Mouse (Mus musculus) thymus, postnatal 36 days (tissue): ENCODE data around the gene Kcnk6.

Source experiments
- DNase-seq, 2 experiments: peaks; one replicate each; pipeline ENCODE4 v3.0.0; 2022; ENCODE audit warnings: mixed read lengths in 2 of 2

Gene Kcnk6

DNA sequence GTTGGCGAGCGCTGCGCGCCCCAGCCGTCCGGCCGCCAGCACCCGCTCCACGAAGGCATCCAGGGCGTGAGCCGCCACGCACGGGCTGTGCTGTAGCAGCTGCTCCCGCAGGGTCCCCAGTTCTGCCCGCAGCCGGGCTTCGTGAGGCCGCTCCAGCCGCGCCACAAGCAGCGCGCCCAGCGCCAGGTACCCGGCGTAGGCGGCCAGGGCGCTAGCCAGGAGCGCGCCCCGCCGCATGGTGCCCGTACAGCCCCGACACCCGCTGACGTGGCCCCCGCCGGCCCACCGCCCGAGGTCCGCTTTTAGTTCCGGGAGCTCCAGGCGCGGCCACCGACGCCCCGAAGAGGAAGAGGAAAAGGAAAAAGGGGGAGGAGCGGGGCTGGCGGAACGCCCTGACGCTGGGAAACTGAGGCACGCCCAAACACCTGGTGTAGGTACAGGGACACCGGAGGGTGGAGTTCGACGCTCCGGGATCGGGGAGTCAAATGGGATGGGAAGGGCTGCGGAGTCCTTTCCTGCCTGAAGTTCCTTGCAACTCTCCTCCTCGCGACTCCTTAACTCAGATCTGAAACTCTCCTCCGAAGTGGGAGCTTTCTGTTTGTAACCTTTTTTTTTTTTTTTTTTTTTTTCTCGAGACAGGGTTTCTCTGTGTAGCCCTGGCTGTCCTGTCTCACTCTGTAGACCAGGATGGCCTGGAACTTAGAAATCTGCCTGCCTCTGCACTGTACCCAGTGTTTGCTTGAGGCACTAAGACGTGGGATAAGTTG is at the start of gene Kcnk6:
Gene Kcnk6, minus strand, starts transcription at position 269 of the 767 bp plus-strand sequence.
- peak; percentile 26 to 44 for DNase-seq

GRCm38 (mm10) chr7:29281201-29282073 is 49.1 kb upstream of the Kcnk6 start, which contains the start of gene Spint2:
Gene Spint2 (minus strand): TSS chr7:29281912.
- DNase-seq, result peak; percentile 85 to 87

DNA sequence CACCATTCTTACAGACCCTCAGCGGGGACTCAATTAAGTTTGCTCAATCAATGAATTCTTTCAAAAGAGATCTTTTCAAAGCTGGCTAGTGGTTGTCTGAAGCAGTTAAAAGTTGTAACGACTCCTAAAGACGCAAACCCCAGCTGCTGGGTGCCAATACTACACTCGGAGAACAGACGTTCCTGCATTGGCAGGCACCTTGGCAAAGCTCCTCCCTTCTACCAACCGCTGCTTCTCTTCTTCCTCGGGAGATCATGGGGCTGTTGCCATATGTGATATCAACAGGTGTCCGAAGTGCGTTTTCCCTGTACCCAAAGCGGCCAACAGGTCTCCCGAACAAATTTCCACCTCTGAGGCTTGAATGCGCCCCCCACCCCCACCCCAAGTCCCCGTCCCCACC is 48.5 kb upstream of the Kcnk6 start:
- peak; percentile 53 to 64 for DNase-seq

DNA sequence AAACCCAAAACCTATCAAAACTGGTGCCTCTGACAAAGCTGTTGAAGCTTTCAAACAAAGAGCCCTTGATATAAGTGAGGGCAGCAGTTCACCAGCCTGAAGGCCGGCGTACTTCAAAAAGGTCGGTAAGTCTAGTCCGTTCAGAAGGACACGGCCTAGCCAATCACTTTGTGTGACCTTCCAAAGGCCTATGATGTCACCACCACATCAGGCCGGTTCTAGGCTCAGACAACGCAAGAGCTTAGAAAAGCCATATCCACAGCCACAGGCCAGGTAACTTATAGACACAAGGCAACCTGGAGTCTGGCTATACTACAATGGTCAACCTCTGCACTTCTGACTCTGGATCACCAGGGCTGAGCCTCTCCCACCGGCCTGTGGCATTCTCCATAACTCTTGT is 47.6 kb upstream of the Kcnk6 start:
- DNase-seq, result peak in 1 of 2 experiments; percentile 9

- peak; percentile 29 to 49 for DNase-seq
These were observed 46.9 kb upstream of the Kcnk6 start for GRCm38 (mm10) chr7:29279261-29279660.

DNA sequence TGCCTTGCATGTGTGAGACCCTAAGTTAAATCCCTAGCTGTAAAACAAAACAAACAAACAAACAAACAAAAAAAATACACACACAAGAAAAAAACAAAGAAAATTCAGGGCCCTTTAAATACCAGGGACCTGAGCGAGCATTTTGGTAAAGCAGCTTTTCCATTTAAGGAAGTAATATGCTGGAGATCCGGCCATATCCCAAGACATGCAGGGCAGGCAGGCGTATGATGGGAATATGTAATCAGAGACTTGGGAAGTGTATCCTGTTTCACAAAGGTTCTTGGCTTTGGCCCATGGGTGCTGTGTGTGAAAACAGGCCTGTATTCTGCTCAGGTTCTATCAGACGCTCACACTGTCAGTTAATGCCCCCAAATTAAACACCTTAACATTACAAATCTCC is 45.2 kb upstream of the Kcnk6 start:
- no peak for DNase-seq

DNA sequence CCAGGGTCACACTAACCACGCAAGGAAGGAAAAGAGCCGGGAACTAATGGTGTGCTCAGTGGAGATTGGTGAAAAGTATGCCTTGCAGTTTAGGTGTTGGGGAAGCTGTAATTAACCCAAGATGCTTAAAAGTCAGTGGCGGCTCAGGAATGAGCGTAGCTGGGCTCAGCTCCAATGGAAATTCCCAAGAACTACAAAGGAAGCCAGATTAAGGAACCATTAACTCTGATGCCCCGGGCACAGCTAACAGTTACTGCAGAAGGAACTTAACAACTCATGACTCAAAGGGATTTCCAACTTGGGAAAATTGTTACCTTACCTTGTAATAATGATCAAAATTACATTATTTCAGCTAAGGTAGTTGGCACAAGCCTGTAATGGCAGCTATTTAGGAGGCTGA is 44.4 kb upstream of the Kcnk6 start:
- DNase-seq, result no peak

DNA sequence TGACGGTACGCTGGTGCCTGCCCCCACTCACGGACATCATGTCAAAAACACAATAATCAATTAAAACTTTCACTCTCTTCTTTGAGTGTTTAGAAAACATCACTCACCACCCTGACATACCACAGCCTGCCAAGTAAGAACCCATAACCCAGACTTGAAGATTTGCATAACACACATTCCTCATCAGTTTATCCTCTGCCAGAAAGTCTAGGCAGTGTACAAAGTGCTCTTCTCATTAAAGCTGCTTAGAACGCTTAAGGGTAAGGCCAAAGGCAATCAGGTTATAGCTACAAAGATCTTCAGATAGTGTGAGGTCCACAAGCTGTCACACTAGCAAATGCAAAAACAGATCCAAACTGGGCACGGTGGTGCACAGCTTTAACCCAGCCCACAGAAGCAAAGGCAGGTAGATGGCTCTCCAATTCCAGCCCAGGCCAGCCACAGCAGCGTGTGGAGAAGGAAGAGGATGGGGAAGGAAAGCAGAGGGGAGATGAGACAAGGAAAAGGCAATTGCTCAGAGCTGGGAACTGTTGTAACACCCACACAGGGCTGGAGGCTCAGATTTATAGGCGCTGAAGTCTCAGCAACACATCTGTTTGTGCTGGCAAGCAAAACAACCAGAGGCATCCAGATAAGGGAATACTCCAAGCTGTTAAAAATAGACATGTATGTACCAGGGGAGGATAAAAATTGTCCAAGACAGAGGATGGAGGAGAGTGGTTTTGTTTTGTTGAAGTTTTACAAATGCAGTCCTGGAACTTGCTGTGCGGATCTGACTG is 39.6 kb upstream of the Kcnk6 start:
- DNase-seq, result no peak

DNA sequence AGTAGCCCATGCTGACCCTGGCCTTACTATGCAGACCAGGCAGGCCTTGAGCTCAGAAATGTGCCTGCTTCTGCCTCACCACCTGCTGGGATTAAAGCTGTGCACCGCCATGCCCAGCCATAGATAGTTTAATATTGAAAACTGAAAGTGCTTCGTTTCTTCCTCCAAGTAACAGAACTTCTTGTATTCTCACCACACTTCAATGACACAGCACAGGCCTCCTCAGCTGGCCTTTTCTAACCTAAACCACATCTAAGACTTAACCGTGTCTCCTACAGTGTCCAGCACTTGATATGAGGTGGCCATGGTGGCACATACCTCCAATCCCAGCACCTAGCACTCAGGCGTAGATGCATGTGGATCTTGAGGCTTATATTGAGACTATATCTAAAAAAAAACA is 38.1 kb upstream of the Kcnk6 start:
- DNase-seq, result no peak

- DNase-seq, result no peak
These were observed 34.6 kb upstream of the Kcnk6 start for GRCm38 (mm10) chr7:29266931-29267330.

DNA sequence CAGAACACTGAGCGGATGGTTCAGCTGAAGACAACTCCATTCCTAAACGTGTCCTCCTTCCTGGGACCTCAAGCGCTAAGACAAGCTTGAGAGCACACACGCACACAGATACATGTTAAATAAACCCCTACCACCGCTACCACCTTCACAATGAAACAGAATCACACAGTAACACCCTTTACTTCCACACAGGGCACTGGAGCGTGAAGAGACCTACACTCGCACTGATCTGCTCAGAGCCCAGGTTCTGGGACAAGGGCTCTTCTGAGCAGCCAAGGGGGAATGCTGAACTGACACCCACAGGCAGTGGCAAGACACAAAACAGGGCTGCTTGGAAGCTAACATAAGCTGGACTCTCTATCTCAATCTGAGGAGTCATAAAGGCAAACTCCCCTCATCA is 33.3 kb upstream of the Kcnk6 start:
- no peak for DNase-seq

DNA sequence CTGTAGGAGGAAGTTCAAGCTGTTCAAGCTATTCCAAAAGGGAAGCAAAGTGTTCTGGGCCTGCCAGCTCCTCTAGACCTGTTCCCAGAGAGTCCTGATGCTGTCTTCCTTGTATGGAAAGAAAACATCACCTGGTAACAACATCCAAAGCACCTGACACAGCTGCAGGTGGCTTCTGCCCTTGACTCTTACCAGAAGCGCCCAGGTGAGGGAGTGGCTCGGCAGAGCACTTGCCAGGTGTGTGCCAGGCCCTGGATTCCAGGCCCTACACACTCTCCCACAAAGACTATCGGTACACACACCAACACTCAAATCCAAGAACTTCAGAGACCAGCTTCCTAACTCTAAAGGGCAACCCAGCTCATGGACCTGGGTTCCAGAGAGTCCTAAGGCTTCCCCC is 31.5 kb upstream of the Kcnk6 start:
- DNase-seq, result no peak

DNA sequence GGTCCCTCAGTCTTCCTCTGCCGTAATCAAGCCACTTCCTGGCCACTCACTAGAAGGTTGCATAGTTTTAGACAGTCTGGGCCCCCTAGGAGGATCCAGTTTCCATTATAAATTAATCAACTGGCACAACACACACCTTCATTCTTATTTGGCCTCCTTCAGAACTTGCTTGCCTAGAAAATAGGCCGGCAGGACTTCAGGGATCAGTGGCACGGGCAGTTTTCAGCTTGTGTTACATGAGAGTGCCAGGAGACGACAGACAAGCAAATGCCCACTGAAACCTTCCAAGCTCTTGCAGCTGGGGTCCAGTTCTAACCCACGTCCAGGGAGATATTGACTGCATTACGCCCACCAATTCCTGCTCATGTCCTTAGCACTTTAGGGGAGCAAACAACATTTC is 29.8 kb upstream of the Kcnk6 start:
- no peak for DNase-seq

GRCm38 (mm10) chr7:29259781-29260730 is 27.7 kb upstream of the Kcnk6 start:
- peak; percentile 35 to 57 for DNase-seq

- no peak for DNase-seq
These were observed 25.1 kb upstream of the Kcnk6 start for GRCm38 (mm10) chr7:29257368-29257767.

- no peak for DNase-seq
These were observed 23.6 kb upstream of the Kcnk6 start for GRCm38 (mm10) chr7:29255875-29256274.

- DNase-seq, result no peak
These were observed 21.5 kb upstream of the Kcnk6 start for GRCm38 (mm10) chr7:29253842-29254241.

GRCm38 (mm10) chr7:29251166-29251565 is 18.9 kb upstream of the Kcnk6 start:
- DNase-seq, result peak; percentile 60 to 74

- DNase-seq, result peak; percentile 49 to 51
These were observed 16.0 kb upstream of the Kcnk6 start, which contains the start of gene 2200002D01Rik for GRCm38 (mm10) chr7:29248261-29248841. Gene 2200002D01Rik (minus strand): TSS chr7:29248466.

DNA sequence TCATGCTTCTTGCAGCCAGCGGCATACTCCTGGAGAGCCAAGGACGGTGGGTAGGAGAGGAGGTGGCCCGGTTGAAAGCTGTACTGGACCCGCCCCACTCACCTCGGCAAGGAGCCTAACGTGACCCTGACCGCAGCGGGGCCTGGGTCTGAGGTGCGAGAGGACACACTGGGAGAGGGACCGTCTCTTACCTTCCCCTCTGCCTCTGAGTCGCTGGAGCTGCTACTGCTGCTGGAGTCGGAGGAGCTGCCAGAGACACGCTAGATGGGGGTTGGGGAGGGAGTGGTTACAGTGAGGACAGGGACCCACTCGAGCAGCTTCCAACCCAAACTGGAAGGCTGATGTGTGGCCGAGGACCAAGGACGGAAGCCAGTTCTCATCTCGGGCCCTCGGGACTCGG is 15.4 kb upstream of the Kcnk6 start:
- peak in 1 of 2 experiments; percentile 43 for DNase-seq

DNA sequence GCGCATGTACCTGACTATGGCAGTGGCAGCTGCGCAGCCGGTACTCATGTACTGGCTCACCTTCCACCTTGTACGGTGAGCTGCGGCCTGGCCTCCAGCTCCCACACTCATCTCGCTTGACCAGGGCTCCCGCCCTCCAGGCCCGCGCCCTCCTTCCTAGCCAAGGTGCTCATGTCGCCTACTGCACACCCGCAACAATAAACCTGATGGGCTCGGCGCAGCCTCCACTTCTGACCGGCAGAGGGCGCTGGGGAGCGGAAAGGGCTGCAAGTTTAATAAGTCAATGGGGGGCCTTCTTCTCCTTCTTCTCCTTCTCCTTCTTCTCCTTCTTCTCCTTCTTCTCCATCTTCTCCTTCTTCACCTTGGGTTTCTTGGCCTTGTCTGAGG is 15.0 kb upstream of the Kcnk6 start:
- peak; percentile 83 to 87 for DNase-seq
